Mouse (Mus musculus) layer of hippocampus, adult 9-10 months (tissue): ENCODE results near the gene Sorbs2.

Experiments
- DNase-seq: peaks from one replicate; pipeline ENCODE4 v3.0.0; 2022; ENCODE audit warnings: low spot score

Sorbs2 gene

DNA sequence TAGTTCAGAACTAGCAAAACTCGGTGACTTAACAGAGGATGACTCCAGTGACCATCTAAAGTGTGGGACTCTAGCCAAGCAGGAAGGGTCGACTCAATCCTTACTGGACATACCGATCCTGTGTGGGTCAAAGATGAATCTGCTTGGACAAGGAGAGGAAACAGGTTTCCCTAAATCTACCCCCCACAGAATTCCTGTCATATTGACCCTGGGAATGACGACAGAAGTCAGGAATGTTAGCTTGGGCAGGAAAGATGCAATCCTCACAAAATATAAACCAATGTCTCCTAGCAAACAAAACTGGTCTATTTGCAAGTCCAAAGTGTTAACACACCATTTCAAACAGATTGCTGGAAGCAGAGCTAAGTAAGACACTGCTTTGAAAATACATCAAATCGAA is 118.8 kb downstream of the Sorbs2 start:
- DNase-seq: no peak

GRCm38 (mm10) chr8:45627246-45628241 is 120.0 kb downstream of the Sorbs2 start:
- DNase-seq: peak; percentile 42

- DNase-seq: no peak
Observed at GRCm38 (mm10) chr8:45628421-45629065, 121.0 kb downstream of the Sorbs2 start.

- DNase-seq: no peak
Observed at GRCm38 (mm10) chr8:45629066-45629430, 121.5 kb downstream of the Sorbs2 start.

DNA sequence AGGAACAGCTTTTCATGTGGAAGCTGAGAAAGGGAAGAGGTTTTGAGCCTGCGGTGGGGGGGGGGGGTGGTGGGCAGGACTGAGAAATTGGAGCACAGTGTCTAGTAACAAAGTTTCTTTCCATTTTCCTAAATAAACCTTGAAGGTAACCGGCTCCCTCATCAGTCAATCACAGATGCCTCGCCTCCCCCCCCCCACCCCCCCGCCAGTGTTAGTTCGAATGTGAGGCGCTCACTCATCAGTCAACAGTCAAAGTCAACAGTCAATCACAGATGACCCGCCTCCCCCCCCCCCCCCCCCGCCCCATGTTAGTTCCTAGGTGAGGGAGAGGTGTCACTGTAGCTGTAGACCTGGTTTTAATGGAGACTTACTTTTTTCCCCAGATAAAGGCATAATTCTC is 123.4 kb downstream of the Sorbs2 start:
- no peak for DNase-seq

- no peak for DNase-seq
Observed at GRCm38 (mm10) chr8:45635155-45635554, 127.6 kb downstream of the Sorbs2 start.

DNA sequence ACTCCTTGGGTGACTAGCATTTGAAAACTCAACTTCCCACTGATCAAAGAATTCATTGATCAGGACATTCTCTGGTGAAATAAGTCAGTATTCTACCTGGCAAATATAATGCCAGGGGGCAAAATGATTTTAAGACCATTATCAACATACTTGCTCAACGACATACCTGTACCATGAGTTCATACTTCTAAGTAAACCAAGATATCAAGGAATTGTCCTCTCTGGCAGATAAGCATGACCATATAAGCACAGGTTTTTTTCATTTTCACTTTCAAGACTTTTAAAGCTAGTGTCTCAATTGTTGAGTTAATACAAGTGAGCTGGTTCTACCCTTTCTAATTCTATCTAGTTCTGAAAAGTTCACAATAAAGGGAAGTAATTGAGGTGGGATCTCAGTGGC is 130.2 kb downstream of the Sorbs2 start:
- no peak for DNase-seq

DNA sequence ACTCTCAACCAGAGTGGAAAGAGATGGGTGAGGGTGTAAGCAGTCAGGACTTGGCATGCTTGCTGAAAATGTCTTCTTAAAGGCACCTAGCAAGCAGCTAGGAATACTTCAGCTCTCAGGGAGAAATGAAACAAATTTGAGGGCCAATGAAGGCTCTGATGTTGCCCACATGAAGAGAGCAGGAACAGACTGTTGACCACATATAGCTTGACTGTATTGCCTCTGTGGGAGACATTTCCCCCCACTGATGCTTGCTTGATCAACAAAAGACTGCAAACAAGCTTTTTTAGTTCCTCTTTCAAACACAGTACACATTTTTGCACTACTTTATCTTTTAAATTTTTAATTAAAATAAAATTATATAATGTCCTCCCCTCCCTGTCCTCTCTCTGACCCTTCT is 131.9 kb downstream of the Sorbs2 start:
- no peak for DNase-seq

GRCm38 (mm10) chr8:45644651-45645050 is 137.1 kb downstream of the Sorbs2 start:
- no peak for DNase-seq

DNA sequence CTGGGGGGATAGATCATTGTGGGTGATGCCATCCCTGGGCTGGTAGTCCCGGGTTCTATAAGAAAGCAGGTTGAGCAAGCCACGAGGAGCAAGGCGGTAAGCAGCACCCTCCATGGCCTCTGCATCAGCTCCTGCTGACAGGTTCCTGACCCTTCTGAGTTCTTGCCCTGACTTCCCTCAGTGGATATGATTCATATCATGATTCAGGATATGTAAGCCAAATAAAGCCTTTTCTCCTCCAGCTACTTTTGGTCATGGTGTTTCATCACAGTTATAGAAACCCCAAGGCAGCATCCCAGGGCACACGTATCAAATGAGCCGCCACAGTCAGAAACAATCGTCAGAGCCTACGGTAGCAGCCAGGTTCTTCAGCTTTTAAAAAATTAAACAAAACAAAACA is 141.5 kb downstream of the Sorbs2 start:
- no peak for DNase-seq

- DNase-seq: no peak
Observed at GRCm38 (mm10) chr8:45649966-45650365, 142.4 kb downstream of the Sorbs2 start.

DNA sequence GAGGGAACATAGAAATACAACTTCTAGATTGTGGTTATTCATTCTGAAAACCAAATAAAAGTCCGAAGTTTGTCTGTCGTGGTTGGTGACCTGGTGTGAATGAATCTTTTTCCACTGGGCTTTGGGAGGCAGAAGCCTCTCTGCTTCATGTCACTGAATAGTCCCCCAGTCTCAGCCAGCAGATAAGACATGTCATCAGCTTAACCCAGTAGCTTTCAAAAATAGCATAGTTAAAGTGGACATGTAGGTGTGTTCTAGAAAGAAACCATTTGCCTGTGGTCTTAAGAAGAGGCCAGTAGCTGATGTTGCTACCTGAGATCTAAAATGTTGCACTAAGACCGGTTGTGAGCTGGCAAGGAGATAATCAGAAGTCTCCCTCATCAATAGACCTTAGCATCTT is 150.4 kb downstream of the Sorbs2 start:
- DNase-seq: no peak

GRCm38 (mm10) chr8:45658458-45659325 is 151.1 kb downstream of the Sorbs2 start:
- DNase-seq: no peak

DNA sequence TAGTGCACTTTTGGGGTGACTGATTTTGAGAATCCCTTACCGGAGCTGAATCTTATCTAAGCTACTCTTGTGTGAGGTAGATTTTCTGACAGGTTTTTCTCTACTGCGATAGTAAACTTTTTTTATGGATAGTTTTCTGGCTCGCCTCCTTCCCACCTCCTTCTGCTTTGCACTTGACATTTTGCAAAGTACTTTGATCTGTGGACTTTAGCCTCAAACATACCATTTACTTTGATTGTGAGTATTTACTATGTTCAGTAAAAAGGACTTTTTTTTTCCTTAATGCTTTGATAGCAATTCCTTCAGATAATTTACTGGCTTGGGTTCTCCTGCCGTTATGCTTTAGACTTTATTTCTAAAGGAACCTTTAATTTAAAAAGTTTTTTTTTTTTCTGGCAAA is 151.9 kb downstream of the Sorbs2 start:
- DNase-seq: no peak

GRCm38 (mm10) chr8:45660570-45660969 is 153.0 kb downstream of the Sorbs2 start:
- no peak for DNase-seq

DNA sequence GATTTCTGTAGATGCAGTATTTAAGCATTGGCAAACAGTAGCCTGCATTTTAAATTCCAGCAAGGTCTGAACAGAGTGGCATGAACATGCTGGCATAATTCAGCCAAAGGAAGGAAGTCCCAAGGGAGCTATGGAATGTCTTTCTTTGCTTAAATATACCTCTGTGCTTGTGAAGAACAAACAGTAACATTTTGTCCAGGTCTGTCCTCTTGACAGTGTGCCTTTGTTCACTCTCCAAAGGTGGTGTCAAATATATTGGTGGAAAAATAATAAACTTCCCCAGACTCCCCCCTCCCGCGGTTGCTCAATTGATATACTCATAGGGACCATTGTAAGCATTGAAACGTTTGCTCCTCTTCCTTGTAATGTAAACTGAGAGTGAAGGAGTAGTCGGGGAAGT is 154.0 kb downstream of the Sorbs2 start:
- no peak for DNase-seq

GRCm38 (mm10) chr8:45666221-45666620 is 158.6 kb downstream of the Sorbs2 start:
- no peak for DNase-seq

- DNase-seq: no peak
Observed at GRCm38 (mm10) chr8:45673149-45673548, 165.6 kb downstream of the Sorbs2 start.

- DNase-seq: no peak
Observed at GRCm38 (mm10) chr8:45675821-45676279, 168.3 kb downstream of the Sorbs2 start.

GRCm38 (mm10) chr8:45677114-45677853 is 169.7 kb downstream of the Sorbs2 start:
- DNase-seq: no peak

DNA sequence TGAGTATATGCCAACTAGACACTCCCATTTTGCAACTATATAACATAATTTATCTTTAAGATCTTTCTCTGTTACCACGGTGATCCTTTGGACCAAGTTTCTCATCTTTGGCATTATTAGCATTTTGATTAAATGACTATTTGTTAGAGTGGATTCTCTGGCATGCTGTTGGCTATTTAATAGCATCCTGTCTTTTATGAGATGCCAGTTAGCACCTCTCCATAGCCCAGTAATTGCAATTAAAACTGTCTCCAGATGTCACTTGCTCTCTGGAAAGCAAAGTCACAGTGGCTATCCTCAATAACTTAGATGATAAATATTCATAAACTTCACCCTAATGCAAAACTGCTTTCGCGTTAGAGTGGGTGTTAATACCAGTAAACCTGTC is 170.3 kb downstream of the Sorbs2 start:
- DNase-seq: no peak

DNA sequence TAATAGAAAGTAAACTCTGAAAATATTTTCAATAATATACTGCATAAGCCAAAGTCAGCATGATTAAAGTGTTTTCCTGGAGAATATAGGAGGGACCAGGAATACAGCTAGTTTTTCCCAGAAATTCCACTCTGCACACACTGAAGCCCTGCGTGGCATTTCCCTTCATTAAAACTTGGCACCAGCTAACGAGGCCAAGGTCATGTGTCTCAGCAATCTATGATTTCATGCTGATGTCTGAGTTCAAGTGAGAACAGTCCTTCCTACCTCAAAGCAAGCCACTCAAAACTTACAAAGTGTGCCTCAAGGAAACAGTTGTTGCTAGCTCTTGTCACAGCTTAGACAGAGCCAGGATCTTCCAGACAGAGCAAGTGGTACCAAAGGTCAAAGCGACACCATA is 173.6 kb downstream of the Sorbs2 start:
- no peak for DNase-seq
